Mouse (Mus musculus) heart, postnatal 0 days (tissue): ENCODE measurements at regions not wholly inside any gene's neighbourhood (a gene's known extent, or its start where the extent isn't known, plus 50 kb on each side); places are given as distances from the start of the nearest gene placed in this dataset.

Experiments
- ATAC-seq: fragments of 200-750 bp; cut with Nextera tagmentation; 2 replicates; pipeline ENCODE4 v1.8.0; 2017; ENCODE audit warnings: low read depth, moderate number of reproducible peaks, moderate library complexity; ENCODE audit not compliant: insufficient read depth
- DNase-seq: peaks from one replicate; pipeline ENCODE4 v3.0.0-alpha.2; 2016; ENCODE audit warnings: low spot score
- H3K27ac ChIP-seq: fragments of 300-500 bp; sonication (generic); 2 replicates; pipeline ENCODE4 v1.5.1; 2014; ENCODE audit warnings: low read depth, mild to moderate bottlenecking
- H3K27me3 ChIP-seq: fragments of 300-500 bp; sonication (generic); 2 replicates; pipeline ENCODE4 v1.6.1; 2014; ENCODE audit warnings: low read length, mixed read lengths; ENCODE audit not compliant: control insufficient read depth, insufficient read depth
- H3K36me3 ChIP-seq: fragments of 300-500 bp; sonication (generic); replicated peaks from 2 replicates; pipeline ENCODE4 v1.6.1; 2014; ENCODE audit warnings: low read length, mixed read lengths; ENCODE audit not compliant: control insufficient read depth, insufficient read depth
- H3K4me1 ChIP-seq: fragments of 300-500 bp; sonication (generic); 2 replicates; pipeline ENCODE4 v1.6.1; 2014; ENCODE audit warnings: antibody characterized with exemption; ENCODE audit not compliant: control insufficient read depth, insufficient read depth
- H3K4me2 ChIP-seq: fragments of 300-500 bp; sonication (generic); 2 replicates; pipeline ENCODE4 v1.6.1; 2014; ENCODE audit warnings: low read depth, mild to moderate bottlenecking, low read length, moderate library complexity
- H3K4me3 ChIP-seq: fragments of 300-500 bp; sonication (generic); 2 replicates; pipeline ENCODE4 v1.5.1; 2014; ENCODE audit warnings: low read depth, low read length
- H3K9ac ChIP-seq: fragments of 300-500 bp; sonication (generic); replicated peaks from 2 replicates; pipeline ENCODE4 v1.6.1; 2014; ENCODE audit warnings: low read depth, low read length, mixed read lengths
- H3K9me3 ChIP-seq: fragments of 300-500 bp; sonication (generic); replicated peaks from 2 replicates; pipeline ENCODE4 v1.6.1; 2016; ENCODE audit warnings: low read length; ENCODE audit not compliant: control insufficient read depth
- CTCF ChIP-seq: IDR thresholded peaks from 2 replicates; pipeline ENCODE4 v1.5.1; 2016; ENCODE audit warnings: antibody characterized with exemption, control low read depth, low read depth
- EP300 ChIP-seq: IDR thresholded peaks from 2 replicates; pipeline ENCODE4 v1.6.1; 2016; ENCODE audit warnings: antibody characterized with exemption, low read depth
- WGBS: fragments of 180-500 bp; shearing (Covaris S2); extraction: QIAGEN DNeasy Blood & Tissue Kit; methylation state at CpG from one replicate; pipeline ENCODE4 v1.1.7; 2014; 5-methylcytosine and 5-hydroxymethylcytosine counted together

DNA sequence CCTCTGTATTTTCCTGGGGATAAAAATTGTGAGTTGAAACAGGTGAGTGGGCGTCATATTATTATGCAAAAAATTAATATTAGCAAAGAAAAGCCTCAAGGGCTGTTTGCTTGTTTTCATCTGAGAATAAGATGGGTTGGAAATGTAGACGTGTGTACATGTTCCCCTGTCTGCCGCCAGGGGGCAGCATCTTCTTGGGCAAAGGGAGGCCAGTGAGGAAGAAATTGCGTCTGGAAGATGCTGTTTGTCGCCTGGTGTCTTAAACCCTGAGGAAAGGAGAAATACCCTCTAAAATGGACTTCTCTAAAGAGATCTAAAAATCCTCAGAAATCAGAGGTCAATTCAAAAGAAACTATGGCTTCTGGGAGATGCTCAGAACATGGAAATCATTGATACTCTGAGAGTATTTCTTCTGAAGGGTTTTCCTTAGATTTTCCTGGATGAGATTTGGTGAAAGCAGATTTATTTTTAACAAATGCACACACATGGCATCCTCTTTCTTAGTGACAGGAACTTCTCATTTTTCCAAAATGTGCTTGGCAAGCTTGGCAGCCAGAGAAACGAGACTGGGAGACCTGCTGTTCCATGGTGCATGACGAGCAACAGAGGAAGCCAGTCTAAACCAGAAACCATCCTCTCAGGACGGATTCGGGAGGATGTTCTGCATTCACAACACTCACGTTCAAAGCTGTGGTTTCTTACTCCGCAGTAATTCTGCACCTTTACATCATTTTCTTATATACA, 222.8 kb upstream of the Btbd3 start:
- no peaks in the 10 kb centered on the region for H3K4me1 ChIP-seq
- H3K27ac ChIP-seq, result no peak overlapping the region
- H3K9me3 ChIP-seq, result no peaks in the 10 kb centered on the region
- DNase-seq (peak; percentile 74), ATAC-seq (no peak)
- WGBS, result 37% methylated on average over 11 of the region's 11 CpGs
- no peak overlapping the region for H3K4me2 ChIP-seq
- H3K4me3 ChIP-seq, result no peak overlapping the region
- no peaks in the 10 kb centered on the region for H3K27me3 ChIP-seq
- H3K36me3 ChIP-seq, result no peaks in the 10 kb centered on the region
- no peak overlapping the region for H3K9ac ChIP-seq
- peak; percentile 94 for TF ChIP-seq CTCF
- no peak for TF ChIP-seq EP300

- no peak for ATAC-seq
- H3K9me3 ChIP-seq, result no peaks in the 10 kb centered on the region
- no peak overlapping the region for H3K27ac ChIP-seq
- no peaks in the 10 kb centered on the region for H3K27me3 ChIP-seq
- no peaks in the 10 kb centered on the region for H3K4me1 ChIP-seq
- no peak overlapping the region for H3K9ac ChIP-seq
- 85% methylated on average over 1 of the region's 1 CpGs for WGBS
- no peak overlapping the region for H3K4me2 ChIP-seq
- H3K4me3 ChIP-seq, result no peak overlapping the region
- TF ChIP-seq EP300, result no peak
- no peak for TF ChIP-seq CTCF
- H3K36me3 ChIP-seq, result no peaks in the 10 kb centered on the region
- DNase-seq, result no peak
These were observed 229.0 kb upstream of the Btbd3 start for GRCm38 (mm10) chr2:138027411-138027810.

- ATAC-seq, result no peak
- Histone ChIP-seq H3K4me2 (no peak overlapping the region), H3K4me3 (no peak overlapping the region), H3K4me1 (no peaks in the 10 kb centered on the region), H3K27me3 (no peaks in the 10 kb centered on the region), H3K36me3 (no peaks in the 10 kb centered on the region), H3K27ac (no peak overlapping the region), H3K9ac (no peak overlapping the region), H3K9me3 (no peaks in the 10 kb centered on the region)
- 70% methylated on average over 2 of the region's 2 CpGs for WGBS
- DNase-seq, result no peak
- no peak for TF ChIP-seq EP300
- TF ChIP-seq CTCF, result no peak
These were observed 232.8 kb upstream of the Btbd3 start for GRCm38 (mm10) chr2:138023558-138023957.

- H3K9me3 ChIP-seq, result no peaks in the 10 kb centered on the region
- TF ChIP-seq CTCF (no peak), EP300 (no peak)
- H3K36me3 ChIP-seq, result no peaks in the 10 kb centered on the region
- H3K27me3 ChIP-seq, result no peaks in the 10 kb centered on the region
- no peak overlapping the region for H3K4me3 ChIP-seq
- no peak overlapping the region for H3K27ac ChIP-seq
- DNase-seq (no peak), ATAC-seq (no peak)
- H3K4me1 ChIP-seq, result no peaks in the 10 kb centered on the region
- no peak overlapping the region for H3K9ac ChIP-seq
- no peak overlapping the region for H3K4me2 ChIP-seq
- WGBS, result 57% methylated on average over 3 of the region's 3 CpGs
These were observed 274.6 kb upstream of the Btbd3 start for GRCm38 (mm10) chr2:137981766-137982165.

GRCm38 (mm10) chr2:137977767-137978166, 278.6 kb upstream of the Btbd3 start:
- no peak overlapping the region for H3K9ac ChIP-seq
- 51% methylated on average over 4 of the region's 4 CpGs for WGBS
- no peaks in the 10 kb centered on the region for H3K36me3 ChIP-seq
- H3K4me1 ChIP-seq, result no peaks in the 10 kb centered on the region
- DNase-seq (peak; percentile 16), ATAC-seq (no peak)
- H3K4me3 ChIP-seq, result no peak overlapping the region
- no peak overlapping the region for H3K27ac ChIP-seq
- H3K27me3 ChIP-seq, result no peaks in the 10 kb centered on the region
- no peak overlapping the region for H3K4me2 ChIP-seq
- no peaks in the 10 kb centered on the region for H3K9me3 ChIP-seq
- TF ChIP-seq CTCF (peak; percentile 47), EP300 (no peak)

- 56% methylated on average over 3 of the region's 3 CpGs for WGBS
- no peak overlapping the region for H3K27ac ChIP-seq
- DNase-seq (no peak), ATAC-seq (no peak)
- no peak overlapping the region for H3K4me2 ChIP-seq
- H3K4me1 ChIP-seq, result no peaks in the 10 kb centered on the region
- H3K4me3 ChIP-seq, result no peak overlapping the region
- H3K27me3 ChIP-seq, result no peaks in the 10 kb centered on the region
- H3K9me3 ChIP-seq, result no peaks in the 10 kb centered on the region
- TF ChIP-seq EP300 (no peak), CTCF (no peak)
- H3K9ac ChIP-seq, result no peak overlapping the region
- H3K36me3 ChIP-seq, result no peaks in the 10 kb centered on the region
These were observed 281.7 kb upstream of the Btbd3 start for GRCm38 (mm10) chr2:137974651-137975050.
